Mouse (Mus musculus): ENCODE measurements at regions not wholly inside any gene's neighbourhood (a gene's known extent, or its start where the extent isn't known, plus 50 kb on each side); places are given as distances from the start of the nearest gene placed in this dataset.

DNA sequence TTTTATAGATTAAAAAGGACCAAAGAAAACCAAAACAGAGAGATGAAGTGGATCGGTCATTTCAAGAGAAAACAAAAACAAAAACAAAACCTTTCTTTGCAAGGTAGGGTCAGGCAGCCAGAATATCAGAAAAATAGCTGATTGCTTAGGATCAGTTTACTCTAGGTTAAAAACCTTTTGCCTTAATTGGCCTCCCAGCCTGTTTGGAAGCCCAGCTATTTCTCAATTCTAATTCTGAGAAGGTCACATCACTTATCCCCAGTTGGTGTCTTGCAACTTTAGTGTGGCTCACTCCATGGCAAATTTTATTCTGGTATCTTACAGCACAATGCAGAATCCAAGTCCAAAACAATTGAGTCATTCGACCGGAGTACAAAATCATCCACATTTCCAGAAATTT, 70.0 kb downstream of the 1190002N15Rik start:
- Histone ChIP-seq H3K36me3 (no peaks in the 10 kb centered on the region), H3K9me3 (replicated peaks) (no peaks in the 10 kb centered on the region), H3K4me1 (no peaks in the 10 kb centered on the region), H3K4me3 (no peak overlapping the region), H3K27ac (no peak overlapping the region), H3K27me3 (ENCODE audit: low read depth, poor library complexity, severe bottlenecking) (no peaks in the 10 kb centered on the region)
- 93% methylated on average over 3 of the region's 3 CpGs for WGBS
- no peak for DNase-seq (ENCODE audit: low spot score)

DNA sequence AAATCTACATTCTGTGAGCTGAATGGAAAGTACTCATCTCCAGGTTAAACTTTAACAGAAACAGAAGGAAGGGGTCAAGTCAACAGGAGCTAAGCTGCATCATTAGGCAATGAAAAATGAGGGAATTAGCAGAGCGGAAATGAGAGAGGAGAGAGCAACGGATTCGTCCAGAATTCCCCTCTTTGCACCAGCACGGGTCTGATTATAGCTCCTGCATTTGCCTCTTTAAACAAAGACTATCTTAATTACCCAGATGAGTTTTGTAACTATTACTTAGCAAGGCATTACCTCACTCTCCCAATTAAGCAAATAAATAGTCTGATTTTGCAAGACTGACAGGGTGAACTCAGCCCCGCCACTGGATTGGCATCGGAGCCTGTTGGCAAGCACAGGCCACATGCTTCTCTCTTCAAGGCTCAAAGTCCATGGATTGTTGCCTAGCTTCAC, 81.8 kb downstream of the 1190002N15Rik start:
- Histone ChIP-seq H3K27me3 (ENCODE audit: low read depth, poor library complexity, severe bottlenecking) (no peaks in the 10 kb centered on the region), H3K36me3 (no peaks in the 10 kb centered on the region), H3K27ac (no peak overlapping the region), H3K4me1 (no peaks in the 10 kb centered on the region), H3K9me3 (replicated peaks) (no peaks in the 10 kb centered on the region), H3K4me3 (no peak overlapping the region)
- WGBS, result 68% methylated on average over 6 of the region's 6 CpGs
- DNase-seq (ENCODE audit: low spot score), result no peak

DNA sequence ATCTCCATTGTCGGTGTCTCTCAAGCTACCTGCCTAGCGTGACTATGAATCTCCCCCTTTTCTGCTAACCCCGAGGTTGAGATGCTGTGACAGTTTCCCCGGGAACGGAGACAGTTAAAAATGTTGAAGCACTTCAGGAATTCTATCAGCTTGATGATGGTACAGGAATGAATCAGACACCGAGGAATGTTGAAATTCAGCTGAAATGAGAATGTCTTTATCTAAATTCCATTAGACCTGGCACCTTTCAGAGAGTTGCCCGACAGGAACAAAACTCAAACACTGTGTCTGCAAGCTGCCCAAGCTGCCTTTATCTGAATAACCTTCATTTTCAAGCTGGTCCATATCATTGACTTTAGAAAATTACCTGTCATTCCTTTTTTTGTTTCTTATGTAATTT, 82.4 kb downstream of the 1190002N15Rik start:
- no peaks in the 10 kb centered on the region for H3K36me3 ChIP-seq
- no peaks in the 10 kb centered on the region for H3K27me3 ChIP-seq (ENCODE audit: low read depth, poor library complexity, severe bottlenecking)
- no peaks in the 10 kb centered on the region for H3K4me1 ChIP-seq
- H3K4me3 ChIP-seq, result no peak overlapping the region
- H3K9me3 ChIP-seq (replicated peaks), result no peaks in the 10 kb centered on the region
- DNase-seq (ENCODE audit: low spot score), result no peak
- WGBS, result 78% methylated on average over 7 of the region's 7 CpGs
- no peak overlapping the region for H3K27ac ChIP-seq

DNA sequence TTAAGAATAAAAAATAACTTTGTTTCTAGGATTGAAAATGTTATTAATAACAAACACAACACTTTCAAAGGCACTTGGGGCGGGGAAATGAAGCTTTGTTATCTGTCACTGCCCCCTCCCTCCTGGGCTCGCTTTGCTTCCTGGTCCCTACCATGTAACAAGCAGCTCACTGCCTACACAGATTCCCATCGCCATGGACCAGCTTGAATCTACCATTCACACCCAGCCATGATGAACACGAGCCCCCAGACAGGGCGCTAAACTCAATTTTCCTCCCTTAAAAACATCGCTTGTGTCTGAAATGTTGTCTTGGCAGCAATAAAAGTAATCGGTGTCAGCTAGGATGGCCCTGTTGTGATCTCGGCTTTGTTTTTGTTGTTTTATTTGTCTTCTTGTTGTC, 88.0 kb downstream of the 1190002N15Rik start:
- Histone ChIP-seq H3K4me1 (no peaks in the 10 kb centered on the region), H3K9me3 (replicated peaks) (no peaks in the 10 kb centered on the region), H3K36me3 (no peaks in the 10 kb centered on the region), H3K4me3 (no peak overlapping the region), H3K27me3 (ENCODE audit: low read depth, poor library complexity, severe bottlenecking) (no peaks in the 10 kb centered on the region), H3K27ac (no peak overlapping the region)
- 76% methylated on average over 8 of the region's 8 CpGs for WGBS
- DNase-seq (ENCODE audit: low spot score), result no peak

DNA sequence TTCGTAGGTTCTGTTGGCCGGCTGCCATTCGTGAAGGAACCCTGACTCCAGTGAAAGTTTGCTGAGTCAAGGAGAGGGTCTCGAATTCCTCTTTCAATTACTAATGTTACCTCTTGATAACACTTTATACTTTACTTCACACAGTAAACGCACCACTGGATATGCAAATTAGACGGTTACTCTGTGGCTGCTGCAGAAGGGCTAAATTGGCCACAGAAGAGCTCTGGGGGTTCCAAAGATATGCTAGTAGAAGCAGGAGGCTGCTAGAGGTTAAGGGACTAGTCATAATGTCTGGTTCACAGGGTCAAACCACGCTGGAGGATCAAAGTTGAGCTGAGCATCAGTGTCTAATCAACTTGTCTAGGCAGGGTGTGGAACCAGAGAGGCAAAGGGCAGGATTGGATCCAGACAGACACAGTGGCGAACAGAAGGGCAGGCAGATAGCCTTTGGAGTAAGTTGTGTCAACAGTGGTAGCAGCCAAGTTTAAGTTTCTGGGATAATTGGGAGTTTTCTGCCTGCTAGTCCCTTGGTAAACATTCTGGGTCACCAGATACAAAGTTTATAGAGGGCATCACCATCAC, 91.6 kb downstream of the 1190002N15Rik start:
- H3K4me3 ChIP-seq, result no peak overlapping the region
- DNase-seq (ENCODE audit: low spot score), result no peak
- H3K36me3 ChIP-seq, result no peaks in the 10 kb centered on the region
- no peaks in the 10 kb centered on the region for H3K4me1 ChIP-seq
- whole genome bisulfite sequencing, result 77% methylated on average over 8 of the region's 8 CpGs
- H3K9me3 ChIP-seq (replicated peaks), result no peaks in the 10 kb centered on the region
- no peaks in the 10 kb centered on the region for H3K27me3 ChIP-seq (ENCODE audit: low read depth, poor library complexity, severe bottlenecking)
- no peak overlapping the region for H3K27ac ChIP-seq

DNA sequence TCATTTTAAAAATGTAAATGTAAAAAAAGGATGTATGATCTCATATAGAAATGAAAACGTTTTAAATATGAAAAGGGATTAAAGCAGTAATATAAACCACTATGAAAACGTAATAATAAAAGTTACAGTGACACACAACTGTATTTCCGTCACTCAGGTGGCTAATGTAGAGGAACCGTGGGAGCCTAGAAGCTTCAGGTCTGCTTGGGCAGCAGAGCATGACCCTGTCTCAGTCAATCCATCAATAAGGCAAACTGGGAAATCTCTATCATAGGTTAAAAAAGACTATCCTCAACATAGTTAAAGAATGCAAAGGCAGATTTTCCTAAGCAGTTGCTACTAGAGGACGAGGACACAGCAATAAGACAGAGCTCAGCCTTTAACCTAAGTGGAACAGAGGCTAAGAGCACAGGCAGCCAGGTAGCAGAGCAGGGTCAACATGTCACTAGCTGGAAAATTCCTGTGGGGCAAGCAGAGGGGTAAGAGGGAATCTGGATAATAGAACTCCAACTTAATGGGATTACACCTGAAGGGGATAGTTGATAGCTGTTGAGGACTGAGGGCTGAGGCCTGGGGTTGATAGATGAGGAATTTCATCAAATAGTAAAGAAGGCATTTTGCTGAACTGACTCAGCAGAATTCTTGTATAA, 93.6 kb downstream of the 1190002N15Rik start:
- WGBS, result 73% methylated on average over 5 of the region's 5 CpGs
- Histone ChIP-seq H3K27me3 (ENCODE audit: low read depth, poor library complexity, severe bottlenecking) (no peaks in the 10 kb centered on the region), H3K4me3 (no peak overlapping the region), H3K27ac (no peak overlapping the region), H3K9me3 (replicated peaks) (no peaks in the 10 kb centered on the region), H3K36me3 (no peaks in the 10 kb centered on the region), H3K4me1 (no peaks in the 10 kb centered on the region)
- no peak for DNase-seq (ENCODE audit: low spot score)

DNA sequence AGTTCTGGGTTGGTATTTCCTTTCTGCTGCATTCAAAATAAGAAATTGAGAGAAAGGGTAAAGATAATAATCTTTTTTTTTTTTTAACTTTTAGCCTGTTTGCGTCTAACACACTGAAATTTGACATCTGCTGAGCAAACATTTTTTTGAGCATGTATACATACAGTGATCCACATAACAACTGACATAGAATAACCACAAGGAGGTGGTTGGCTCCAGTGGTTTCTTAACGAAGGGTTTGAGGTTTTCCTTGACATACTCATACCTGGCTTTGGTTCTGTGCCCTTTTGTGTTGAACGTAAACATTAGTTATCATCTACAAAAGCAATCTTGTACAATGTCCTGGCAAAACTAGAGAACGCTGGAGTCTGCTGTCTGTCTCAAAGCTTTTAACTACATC, 96.5 kb downstream of the 1190002N15Rik start:
- Histone ChIP-seq H3K4me3 (no peak overlapping the region), H3K9me3 (replicated peaks) (no peaks in the 10 kb centered on the region), H3K36me3 (no peaks in the 10 kb centered on the region), H3K27ac (no peak overlapping the region), H3K4me1 (no peaks in the 10 kb centered on the region), H3K27me3 (ENCODE audit: low read depth, poor library complexity, severe bottlenecking) (no peaks in the 10 kb centered on the region)
- WGBS, result 94% methylated on average over 4 of the region's 4 CpGs
- DNase-seq (ENCODE audit: low spot score), result no peak

DNA sequence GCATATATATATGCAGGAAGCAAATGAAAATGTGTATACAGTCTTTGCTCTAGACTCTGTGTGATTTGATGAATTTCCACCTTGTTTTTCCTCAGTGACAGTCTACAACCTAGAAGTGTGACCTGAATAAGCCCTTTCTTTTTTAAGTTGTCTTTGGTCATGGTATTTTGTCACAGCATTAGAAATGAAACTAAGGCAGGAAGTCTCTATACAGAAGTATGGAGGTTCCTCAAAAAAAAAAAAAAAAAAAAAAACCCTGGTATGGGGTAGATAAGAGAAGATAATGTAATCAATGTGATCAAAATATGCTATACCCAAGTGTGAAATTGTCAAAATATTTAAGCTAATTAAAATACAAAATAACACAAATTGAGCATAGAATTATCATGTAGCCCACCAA, 104.4 kb downstream of the 1190002N15Rik start:
- Histone ChIP-seq H3K27ac (no peak overlapping the region), H3K27me3 (ENCODE audit: low read depth, poor library complexity, severe bottlenecking) (no peaks in the 10 kb centered on the region), H3K9me3 (replicated peaks) (no peaks in the 10 kb centered on the region), H3K4me1 (no peaks in the 10 kb centered on the region), H3K4me3 (no peak overlapping the region), H3K36me3 (no peaks in the 10 kb centered on the region)
- no peak for DNase-seq (ENCODE audit: low spot score)

DNA sequence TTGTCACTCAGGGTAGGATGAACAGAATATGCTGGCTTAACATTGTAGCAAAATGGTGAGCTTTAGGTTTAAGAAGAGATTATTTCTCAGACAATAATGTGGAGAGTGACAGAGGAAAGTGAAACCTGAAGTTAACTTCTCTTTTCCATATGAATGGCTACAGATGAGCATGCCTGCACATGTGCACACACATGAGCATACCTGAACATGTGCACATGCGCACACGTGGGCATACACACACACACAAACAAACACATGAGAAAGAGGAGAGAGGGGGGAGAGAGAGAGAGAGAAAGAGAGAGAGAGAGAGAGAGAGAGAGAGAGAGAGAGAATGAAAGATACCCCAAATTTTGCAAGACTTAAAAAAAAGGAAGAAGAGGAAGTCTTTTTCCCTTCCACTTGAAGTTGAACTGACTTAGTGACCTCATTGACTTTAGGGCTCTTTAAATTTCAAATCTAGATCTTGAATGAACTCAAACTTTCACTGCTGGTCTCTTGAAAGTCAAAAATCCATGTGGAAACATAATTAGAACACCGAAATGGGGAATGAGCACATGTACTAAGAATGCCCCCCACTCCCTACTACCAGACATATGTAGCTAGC, 105.6 kb downstream of the 1190002N15Rik start:
- WGBS, result 94% methylated on average over 3 of the region's 3 CpGs
- no peak overlapping the region for H3K27ac ChIP-seq

DNA sequence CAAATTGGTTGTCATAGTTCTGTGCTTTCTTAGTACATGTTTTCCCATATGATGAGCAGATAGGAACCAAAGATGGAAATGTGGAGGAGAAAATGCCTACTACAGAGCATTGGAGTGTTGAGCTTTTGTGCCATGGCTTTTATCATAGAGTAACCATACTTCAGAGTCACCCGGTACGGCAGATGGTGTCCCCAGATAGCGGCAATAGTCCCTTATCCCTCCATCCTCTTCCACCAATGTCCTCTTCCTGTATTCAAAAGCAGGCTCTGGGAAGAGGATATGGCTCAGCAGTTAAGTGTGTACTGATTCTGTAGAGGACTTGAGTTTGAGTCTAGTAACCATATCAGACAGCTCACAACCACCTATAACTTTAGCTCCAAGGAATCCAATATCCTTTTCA, 106.3 kb downstream of the 1190002N15Rik start:
- no peaks in the 10 kb centered on the region for H3K27me3 ChIP-seq (ENCODE audit: low read depth, poor library complexity, severe bottlenecking)
- H3K27ac ChIP-seq, result no peak overlapping the region
- 95% methylated on average over 3 of the region's 3 CpGs for WGBS
- no peak for DNase-seq (ENCODE audit: low spot score)
- no peaks in the 10 kb centered on the region for H3K4me1 ChIP-seq
- no peaks in the 10 kb centered on the region for H3K9me3 ChIP-seq (replicated peaks)
- H3K4me3 ChIP-seq, result no peak overlapping the region
- no peaks in the 10 kb centered on the region for H3K36me3 ChIP-seq

More for the DNA sequence above, 105.6 kb downstream of the 1190002N15Rik start:
- DNase-seq (ENCODE audit: low spot score), result no peak
- Histone ChIP-seq H3K9me3 (replicated peaks) (no peaks in the 10 kb centered on the region), H3K36me3 (no peaks in the 10 kb centered on the region), H3K4me3 (no peak overlapping the region), H3K27me3 (ENCODE audit: low read depth, poor library complexity, severe bottlenecking) (no peaks in the 10 kb centered on the region), H3K4me1 (no peaks in the 10 kb centered on the region)

DNA sequence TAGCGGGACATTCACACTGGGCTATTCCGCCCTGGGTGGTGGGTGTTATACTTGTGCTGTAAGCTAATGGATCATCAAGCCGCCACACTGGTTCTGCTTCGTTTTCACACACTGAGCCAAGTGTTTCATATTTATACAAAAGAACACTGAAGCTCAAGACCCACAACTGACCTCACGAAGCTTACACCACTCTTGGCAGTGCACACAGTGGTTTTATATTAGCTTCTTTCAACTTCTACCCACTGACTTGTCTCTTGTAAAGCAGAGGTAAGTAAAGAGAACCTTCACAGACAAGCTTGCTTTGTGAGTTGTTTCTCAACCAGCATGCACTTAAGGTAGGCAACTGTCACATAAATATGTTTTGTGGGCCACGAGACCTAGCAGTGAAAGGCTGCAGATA, 106.9 kb downstream of the 1190002N15Rik start:
- WGBS, result 92% methylated on average over 6 of the region's 6 CpGs
- Histone ChIP-seq H3K27ac (no peak overlapping the region), H3K4me3 (no peak overlapping the region), H3K9me3 (replicated peaks) (no peaks in the 10 kb centered on the region), H3K27me3 (ENCODE audit: low read depth, poor library complexity, severe bottlenecking) (no peaks in the 10 kb centered on the region), H3K4me1 (no peaks in the 10 kb centered on the region), H3K36me3 (no peaks in the 10 kb centered on the region)
- DNase-seq (ENCODE audit: low spot score), result no peak

DNA sequence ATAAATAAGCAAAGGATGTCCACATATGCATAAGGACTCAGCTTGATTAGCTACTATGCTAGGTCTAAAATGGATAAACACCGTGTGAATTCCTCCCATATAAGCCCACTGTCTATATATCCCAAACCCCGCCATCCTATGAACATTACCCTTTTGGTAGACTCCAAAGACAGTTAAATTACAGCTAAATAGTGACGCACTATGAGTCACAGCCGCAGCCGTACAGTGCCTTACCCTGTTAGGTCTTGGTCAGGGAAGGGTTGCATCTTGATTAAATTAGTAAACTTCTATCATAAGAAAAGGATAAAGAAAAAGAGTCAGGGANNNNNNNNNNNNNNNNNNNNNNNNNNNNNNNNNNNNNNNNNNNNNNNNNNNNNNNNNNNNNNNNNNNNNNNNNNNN, 111.1 kb downstream of the 1190002N15Rik start:
- H3K36me3 ChIP-seq, result no peaks in the 10 kb centered on the region
- no peak for DNase-seq (ENCODE audit: low spot score)
- H3K4me1 ChIP-seq, result no peaks in the 10 kb centered on the region
- no peaks in the 10 kb centered on the region for H3K27me3 ChIP-seq (ENCODE audit: low read depth, poor library complexity, severe bottlenecking)
- H3K9me3 ChIP-seq (replicated peaks), result no peaks in the 10 kb centered on the region
- no peak overlapping the region for H3K4me3 ChIP-seq
- no peak overlapping the region for H3K27ac ChIP-seq
- 89% methylated on average over 5 of the region's 5 CpGs for WGBS

DNA sequence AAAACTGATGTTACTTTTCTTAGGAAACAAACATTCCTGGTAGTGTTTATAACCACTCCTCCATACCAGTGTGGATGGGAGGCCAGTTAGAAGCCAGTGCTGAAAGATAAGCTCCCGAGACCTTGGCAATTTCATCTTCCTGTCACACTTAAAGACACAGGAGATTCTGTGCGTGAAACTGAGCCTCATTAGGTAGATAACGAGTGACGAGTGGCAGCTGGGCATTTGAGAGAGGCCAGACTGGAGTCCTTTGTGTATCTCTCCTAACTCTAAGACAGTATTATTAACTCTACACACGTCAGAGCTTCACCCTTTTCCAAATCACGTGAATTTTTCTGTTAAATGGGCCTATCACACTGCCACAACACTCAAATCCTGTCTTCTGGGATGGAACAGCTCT, 112.1 kb downstream of the 1190002N15Rik start:
- H3K27me3 ChIP-seq (ENCODE audit: low read depth, poor library complexity, severe bottlenecking), result no peaks in the 10 kb centered on the region
- H3K27ac ChIP-seq, result no peak overlapping the region
- WGBS, result 35% methylated on average over 6 of the region's 6 CpGs
- H3K36me3 ChIP-seq, result no peaks in the 10 kb centered on the region
- H3K9me3 ChIP-seq (replicated peaks), result no peaks in the 10 kb centered on the region
- no peak for DNase-seq (ENCODE audit: low spot score)
- H3K4me3 ChIP-seq, result no peak overlapping the region
- no peaks in the 10 kb centered on the region for H3K4me1 ChIP-seq

Measured in limb, embryonic 10.5 days (tissue).